Mouse (Mus musculus) v-Abl transformed pro-B cells (cell line): Measurements from ENCODE around the gene 9530003J23Rik.

ENCODE experiments used
- in situ Hi-C, 2 experiments: fragments of 400-800 bp; cut with MboI; formaldehyde crosslinking; loops; one replicate each; pipeline ENCODE4 v1.15.1; 2025; ENCODE audit not compliant: unreplicated experiment in 2 of 2

Gene 9530003J23Rik

GRCm38 (mm10) chr10:117196696-117197095 is 41.8 kb downstream of the 9530003J23Rik start:
- in situ Hi-C loops = loop anchor here in 1 of 2 experiments (25.0 kb wide), 1 partner anchor 984 kb away; no protein-coding TSS in a partner anchor

- in situ Hi-C loops = loop anchor here in 1 of 2 experiments (25.0 kb wide), 1 partner anchor 983 kb away; no protein-coding TSS in a partner anchor
Measured at GRCm38 (mm10) chr10:117195748-117196147, 42.8 kb downstream of the 9530003J23Rik start.

GRCm38 (mm10) chr10:117195005-117195404 is 43.5 kb downstream of the 9530003J23Rik start:
- in situ Hi-C loops = loop anchor here in 1 of 2 experiments (25.0 kb wide), 1 partner anchor 983 kb away; no protein-coding TSS in a partner anchor

GRCm38 (mm10) chr10:117193364-117193763 is 45.1 kb downstream of the 9530003J23Rik start:
- in situ Hi-C loops = loop anchor here in 1 of 2 experiments (25.0 kb wide), 1 partner anchor 981 kb away; no protein-coding TSS in a partner anchor

GRCm38 (mm10) chr10:117185399-117186089 is 53.0 kb downstream of the 9530003J23Rik start:
- in situ Hi-C loops = loop anchor here in 1 of 2 experiments (25.0 kb wide), 1 partner anchor 973 kb away; no protein-coding TSS in a partner anchor
